Mouse (Mus musculus) forebrain, embryonic 12.5 days (tissue): ENCODE results near the gene Ptprq. TPM values are rescaled to one million over a fixed set of nuclear protein-coding genes. Genes with fewer than 3 reads are reported as not detected.
A peak's percentile ranks its signal among the peaks of the same experiment; 100 is the strongest.

Experiments used
- ATAC-seq: fragments of 200-750 bp; cut with Nextera tagmentation; 2 replicates; pipeline ENCODE4 v1.8.0; 2017; ENCODE audit warnings: moderate TSS enrichment; ENCODE audit not compliant: low FRiP score
- H3K27ac ChIP-seq: fragments of 300-500 bp; sonication (generic); 2 replicates; pipeline ENCODE4 v1.5.1; 2016; ENCODE audit warnings: mild to moderate bottlenecking
- H3K27me3 ChIP-seq: fragments of 300-500 bp; sonication (generic); 2 replicates; pipeline ENCODE4 v1.6.1; 2016; ENCODE audit warnings: mild to moderate bottlenecking
- H3K36me3 ChIP-seq: fragments of 300-500 bp; sonication (generic); replicated peaks from 2 replicates; pipeline ENCODE4 v1.6.1; 2016; ENCODE audit warnings: mild to moderate bottlenecking
- H3K4me1 ChIP-seq: fragments of 300-500 bp; sonication (generic); 2 replicates; pipeline ENCODE4 v1.6.1; 2016
- H3K4me2 ChIP-seq: fragments of 300-500 bp; sonication (generic); 2 replicates; pipeline ENCODE4 v1.6.1; 2016; ENCODE audit warnings: mild to moderate bottlenecking, moderate library complexity
- H3K4me3 ChIP-seq: fragments of 300-500 bp; sonication (generic); replicated peaks from 2 replicates; pipeline ENCODE4 v1.5.1; 2016; ENCODE audit warnings: mild to moderate bottlenecking
- H3K9ac ChIP-seq: fragments of 300-500 bp; sonication (generic); 2 replicates; pipeline ENCODE4 v1.6.1; 2016; ENCODE audit warnings: mild to moderate bottlenecking
- H3K9me3 ChIP-seq: fragments of 300-500 bp; sonication (generic); 2 replicates; pipeline ENCODE4 v1.6.1; 2016
- WGBS: fragments of 180-500 bp; shearing (Covaris S2); methylation state at CpG from one replicate; pipeline ENCODE4 v1.1.7; 2016; 5-methylcytosine and 5-hydroxymethylcytosine counted together
- polyA plus RNA-seq: library from polyadenylated mRNA; unstranded; fragments of >200 nt; fragmentation: Nextera tagmentation; extraction: Ambion mirVana; gene quantifications from 2 replicates; pipeline ENCODE4 v1.2.1, GENCODE M21; 2016

The Ptprq gene
- 0.06 TPM in 1 of 2 replicates, not detected in the other for polyA plus RNA-seq

GRCm38 (mm10) chr10:107719806-107720205 lies at the start of gene Ptprq:
Ptprq (minus strand) TSS chr10:107720051.
- 38% methylated on average over 1 of the region's 1 CpGs for WGBS
- Histone ChIP-seq H3K27ac (no peak within 1 kb of the TSS), H3K9me3 (no peaks in the 10 kb centered on the region), H3K36me3 (no peaks in the 10 kb centered on the region), H3K9ac (no peak within 1 kb of the TSS), H3K4me3 (no peak within 1 kb of the TSS), H3K4me2 (no peak within 1 kb of the TSS), H3K27me3 (no peaks in the 10 kb centered on the region), H3K4me1 (no peaks in the 10 kb centered on the region)
- ATAC-seq, result no peak

DNA sequence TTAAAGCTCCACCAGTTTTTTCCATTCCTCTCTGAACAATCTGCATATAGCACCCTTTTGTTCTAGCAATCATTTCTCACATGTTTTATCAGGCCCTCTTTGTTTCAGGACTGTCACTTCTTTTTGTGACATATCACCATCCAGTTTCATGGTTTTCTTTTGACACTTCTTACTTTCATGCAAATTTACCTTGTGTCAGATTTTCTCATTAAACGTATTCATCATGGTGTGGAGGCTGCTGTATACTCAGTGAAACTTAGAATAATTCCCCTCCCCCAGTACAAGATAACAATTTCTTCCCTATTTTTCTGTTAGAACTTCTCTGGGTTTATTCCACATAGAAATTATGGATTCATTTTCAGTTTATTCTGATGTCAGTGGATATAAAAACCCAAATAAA lies 39.8 kb upstream of the Ptprq start:
- 65% methylated on average over 1 of the region's 1 CpGs for WGBS
- Histone ChIP-seq H3K9me3 (no peaks in the 10 kb centered on the region), H3K4me2 (no peak overlapping the region), H3K27me3 (no peaks in the 10 kb centered on the region), H3K9ac (no peak overlapping the region), H3K36me3 (no peaks in the 10 kb centered on the region), H3K27ac (no peak overlapping the region), H3K4me3 (no peak overlapping the region), H3K4me1 (no peaks in the 10 kb centered on the region)
- no peak for ATAC-seq

GRCm38 (mm10) chr10:107753471-107753870 lies 33.6 kb upstream of the Ptprq start:
- WGBS, result 97% methylated on average over 3 of the region's 3 CpGs
- no peak overlapping the region for H3K4me3 ChIP-seq
- H3K4me1 ChIP-seq, result peaks cover 13% of the 10 kb centered on the region
- H3K27ac ChIP-seq, result no peak overlapping the region
- no peaks in the 10 kb centered on the region for H3K27me3 ChIP-seq
- no peak overlapping the region for H3K9ac ChIP-seq
- H3K4me2 ChIP-seq, result no peak overlapping the region
- no peaks in the 10 kb centered on the region for H3K9me3 ChIP-seq
- H3K36me3 ChIP-seq, result no peaks in the 10 kb centered on the region
- no peak for ATAC-seq

DNA sequence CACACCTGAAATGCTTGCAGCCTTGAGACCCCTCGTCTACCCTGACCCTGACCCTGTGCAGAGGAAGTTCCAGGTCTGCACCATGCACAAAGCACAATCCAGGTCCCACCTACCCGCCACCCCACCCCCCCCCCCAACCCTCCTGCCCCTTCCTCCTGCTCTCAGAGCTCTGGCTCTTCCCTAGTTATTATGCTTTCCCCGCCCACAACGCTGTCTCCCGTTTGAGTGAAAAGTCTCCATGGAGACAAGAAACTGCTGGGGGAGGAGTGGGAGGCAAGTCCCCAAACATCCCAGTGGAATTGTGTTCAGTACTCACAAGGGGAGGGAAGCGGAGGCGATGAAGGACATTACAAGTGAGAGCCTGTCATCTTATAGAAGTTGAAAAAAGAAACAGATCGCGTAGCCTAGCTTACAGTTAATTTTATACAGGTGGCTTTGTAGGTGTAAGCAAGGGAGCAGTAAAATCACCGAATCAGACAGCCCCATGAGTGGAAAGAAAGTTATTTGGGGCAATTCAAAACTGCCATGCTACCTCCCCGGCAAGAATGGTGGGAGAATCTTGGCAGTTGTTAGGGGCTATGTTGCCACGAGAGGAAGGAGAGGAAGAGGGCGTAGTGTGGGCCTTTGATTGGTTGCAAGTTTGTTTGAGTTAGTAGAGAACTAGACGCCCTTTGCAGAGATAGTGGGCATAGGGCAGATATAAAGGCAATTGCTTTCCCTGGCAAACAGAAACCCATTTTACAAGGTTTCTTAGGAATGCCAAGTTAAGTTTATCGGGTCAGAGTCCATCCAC lies 32.7 kb upstream of the Ptprq start:
- peaks cover 13% of the 10 kb centered on the region for H3K4me1 ChIP-seq
- peak; percentile 87 for ATAC-seq
- H3K27me3 ChIP-seq, result no peaks in the 10 kb centered on the region
- peak overlapping the region; percentile 42 for H3K4me2 ChIP-seq
- H3K9me3 ChIP-seq, result no peaks in the 10 kb centered on the region
- peak overlapping the region; percentile 25 for H3K4me3 ChIP-seq
- no peak overlapping the region for H3K27ac ChIP-seq
- H3K9ac ChIP-seq, result no peak overlapping the region
- H3K36me3 ChIP-seq, result no peaks in the 10 kb centered on the region
- 27% methylated on average over 15 of the region's 15 CpGs for WGBS

- H3K36me3 ChIP-seq, result no peaks in the 10 kb centered on the region
- peak overlapping the region; percentile 25 for H3K4me3 ChIP-seq
- H3K4me1 ChIP-seq, result peaks cover 13% of the 10 kb centered on the region
- H3K27ac ChIP-seq, result no peak overlapping the region
- no peaks in the 10 kb centered on the region for H3K27me3 ChIP-seq
- no peaks in the 10 kb centered on the region for H3K9me3 ChIP-seq
- 33% methylated on average over 6 of the region's 6 CpGs for WGBS
- 0 out of 2 replicates have a peak, but pooled peaks have one; percentile 10 for ATAC-seq
- no peak overlapping the region for H3K9ac ChIP-seq
- H3K4me2 ChIP-seq, result peak overlapping the region; percentile 42
These were observed 32.1 kb upstream of the Ptprq start for GRCm38 (mm10) chr10:107751944-107752343.

DNA sequence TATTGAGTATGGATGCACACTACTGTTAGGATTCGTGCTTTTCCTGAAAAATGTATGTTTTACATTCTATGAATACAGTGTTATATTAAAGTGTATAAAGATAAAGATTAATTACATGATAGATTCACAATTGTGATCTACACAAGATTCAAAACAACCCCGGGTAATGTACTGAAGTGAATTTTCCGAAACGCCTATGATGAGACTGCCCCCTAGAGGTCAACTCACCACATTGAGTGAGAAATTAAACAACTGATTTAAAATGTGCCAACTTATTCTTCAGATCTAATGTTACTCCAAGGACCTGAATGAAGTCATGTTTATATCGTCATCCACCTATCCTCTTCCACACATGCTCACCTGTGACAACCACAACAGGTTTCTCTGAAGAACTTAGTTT lies 27.7 kb upstream of the Ptprq start:
- ATAC-seq, result no peak
- no peak overlapping the region for H3K4me3 ChIP-seq
- H3K9me3 ChIP-seq, result no peaks in the 10 kb centered on the region
- no peaks in the 10 kb centered on the region for H3K27me3 ChIP-seq
- peaks cover 10% of the 10 kb centered on the region for H3K4me1 ChIP-seq
- 17% methylated on average over 5 of the region's 5 CpGs for WGBS
- H3K27ac ChIP-seq, result no peak overlapping the region
- H3K4me2 ChIP-seq, result no peak overlapping the region
- no peak overlapping the region for H3K9ac ChIP-seq
- no peaks in the 10 kb centered on the region for H3K36me3 ChIP-seq

DNA sequence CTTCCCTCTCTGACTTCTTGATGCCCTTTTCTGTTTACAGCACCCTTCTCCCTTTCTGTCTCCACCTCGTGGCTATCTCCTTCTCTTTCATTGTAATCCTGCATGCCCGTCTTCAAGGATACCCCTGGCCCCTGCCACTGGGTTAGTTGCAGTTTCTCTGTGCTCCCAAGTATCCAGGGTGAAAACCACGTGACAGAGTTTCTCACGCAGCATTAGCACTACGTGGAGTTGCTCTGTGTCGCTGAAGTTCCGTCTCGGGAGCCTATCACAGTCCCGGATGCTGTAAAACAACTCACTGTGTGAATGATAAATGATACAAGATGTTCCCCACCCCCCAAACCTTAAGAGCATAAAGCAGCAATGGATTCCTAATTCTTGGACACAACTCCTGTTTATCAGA lies 26.9 kb upstream of the Ptprq start:
- H3K4me2 ChIP-seq, result no peak overlapping the region; the same call in 1 of the 2 replicates
- no peak overlapping the region for H3K9ac ChIP-seq
- H3K4me3 ChIP-seq, result no peak overlapping the region
- no peak for ATAC-seq
- WGBS, result 30% methylated on average over 9 of the region's 9 CpGs
- no peaks in the 10 kb centered on the region for H3K9me3 ChIP-seq
- no peaks in the 10 kb centered on the region for H3K27me3 ChIP-seq
- H3K36me3 ChIP-seq, result no peaks in the 10 kb centered on the region
- H3K4me1 ChIP-seq, result peaks cover 1% of the 10 kb centered on the region; the same call in 1 of the 2 replicates
- H3K27ac ChIP-seq, result no peak overlapping the region

DNA sequence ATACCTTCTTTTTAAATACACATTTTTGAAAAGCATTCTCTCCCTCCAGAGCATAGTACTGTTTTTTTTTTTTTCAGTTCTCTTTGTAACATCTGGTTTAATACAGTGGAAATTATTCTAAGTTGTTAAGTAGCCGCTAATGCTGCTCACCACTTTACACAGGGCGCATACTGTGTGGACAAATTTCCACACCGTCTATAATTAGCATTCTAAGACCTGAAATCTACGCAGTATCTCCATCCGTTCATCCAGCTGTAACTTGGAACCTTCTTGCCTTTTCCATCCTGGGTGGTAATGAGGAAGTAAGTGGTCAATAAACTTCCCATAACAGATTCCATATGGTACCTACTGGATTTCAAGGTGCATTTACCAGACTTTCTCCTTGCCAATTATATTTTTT lies 20.0 kb upstream of the Ptprq start:
- 83% methylated on average over 5 of the region's 5 CpGs for WGBS
- Histone ChIP-seq H3K9ac (no peak overlapping the region), H3K9me3 (no peaks in the 10 kb centered on the region), H3K27me3 (no peaks in the 10 kb centered on the region), H3K27ac (no peak overlapping the region), H3K36me3 (no peaks in the 10 kb centered on the region), H3K4me3 (no peak overlapping the region), H3K4me2 (no peak overlapping the region), H3K4me1 (no peaks in the 10 kb centered on the region)
- no peak for ATAC-seq

GRCm38 (mm10) chr10:107737743-107738142 lies 17.9 kb upstream of the Ptprq start:
- no peaks in the 10 kb centered on the region for H3K4me1 ChIP-seq
- no peak overlapping the region for H3K4me3 ChIP-seq
- no peak overlapping the region for H3K9ac ChIP-seq
- no peaks in the 10 kb centered on the region for H3K27me3 ChIP-seq
- H3K36me3 ChIP-seq, result no peaks in the 10 kb centered on the region
- no peak overlapping the region for H3K4me2 ChIP-seq
- H3K27ac ChIP-seq, result no peak overlapping the region
- WGBS, result 84% methylated on average over 6 of the region's 6 CpGs
- no peaks in the 10 kb centered on the region for H3K9me3 ChIP-seq
- ATAC-seq, result no peak

DNA sequence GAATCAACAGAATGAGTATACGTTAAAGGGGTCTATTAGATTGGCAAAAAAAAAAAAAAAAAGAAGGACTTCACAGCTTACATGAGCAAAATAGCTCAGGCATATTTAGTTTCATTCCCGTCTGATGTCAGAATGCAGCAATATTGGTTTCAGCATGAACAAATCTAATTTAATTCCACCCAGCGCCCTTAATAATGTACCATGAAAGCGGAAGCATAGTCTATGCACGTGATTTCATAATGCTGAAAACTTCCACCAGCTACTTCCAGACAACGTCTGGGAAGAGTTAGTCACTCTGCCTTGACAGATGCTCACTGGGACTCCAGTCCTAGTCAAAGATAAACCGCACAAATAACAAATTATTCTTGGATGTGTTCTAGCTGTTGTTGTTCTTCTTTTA lies 15.6 kb upstream of the Ptprq start:
- Histone ChIP-seq H3K27ac (no peak overlapping the region), H3K9ac (no peak overlapping the region), H3K27me3 (no peaks in the 10 kb centered on the region), H3K4me3 (no peak overlapping the region), H3K9me3 (no peaks in the 10 kb centered on the region), H3K4me1 (no peaks in the 10 kb centered on the region), H3K4me2 (no peak overlapping the region), H3K36me3 (no peaks in the 10 kb centered on the region)
- ATAC-seq, result no peak
- 84% methylated on average over 7 of the region's 7 CpGs for WGBS

GRCm38 (mm10) chr10:107734327-107734726 lies 14.5 kb upstream of the Ptprq start:
- no peak overlapping the region for H3K4me2 ChIP-seq
- no peak overlapping the region for H3K9ac ChIP-seq
- no peaks in the 10 kb centered on the region for H3K27me3 ChIP-seq
- H3K4me3 ChIP-seq, result no peak overlapping the region
- no peaks in the 10 kb centered on the region for H3K4me1 ChIP-seq
- H3K27ac ChIP-seq, result no peak overlapping the region
- H3K36me3 ChIP-seq, result no peaks in the 10 kb centered on the region
- no peaks in the 10 kb centered on the region for H3K9me3 ChIP-seq
- ATAC-seq, result no peak

DNA sequence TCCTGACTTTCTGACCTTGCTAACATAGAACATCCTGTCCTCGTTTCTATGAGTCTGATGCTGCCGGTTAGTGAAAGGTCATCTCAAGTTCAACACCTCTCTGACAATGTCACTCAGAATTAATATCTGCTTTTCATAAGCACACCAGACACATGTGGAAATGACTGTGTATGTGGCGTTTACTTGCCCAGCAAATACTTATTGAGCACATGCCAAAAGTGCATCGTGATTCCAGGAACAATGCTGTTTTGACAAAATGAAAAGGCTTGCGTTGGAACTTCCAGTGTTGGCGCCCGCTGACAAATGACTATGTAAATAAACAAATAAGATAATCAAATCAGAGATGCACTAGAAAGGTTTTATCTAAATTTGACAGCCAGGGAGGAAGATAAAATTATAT lies 5.8 kb upstream of the Ptprq start:
- H3K36me3 ChIP-seq, result no peaks in the 10 kb centered on the region
- WGBS, result 77% methylated on average over 7 of the region's 7 CpGs
- no peak overlapping the region for H3K4me3 ChIP-seq
- no peaks in the 10 kb centered on the region for H3K9me3 ChIP-seq
- no peak overlapping the region for H3K9ac ChIP-seq
- H3K4me1 ChIP-seq, result no peaks in the 10 kb centered on the region
- no peak overlapping the region for H3K4me2 ChIP-seq
- no peaks in the 10 kb centered on the region for H3K27me3 ChIP-seq
- ATAC-seq, result no peak
- no peak overlapping the region for H3K27ac ChIP-seq

DNA sequence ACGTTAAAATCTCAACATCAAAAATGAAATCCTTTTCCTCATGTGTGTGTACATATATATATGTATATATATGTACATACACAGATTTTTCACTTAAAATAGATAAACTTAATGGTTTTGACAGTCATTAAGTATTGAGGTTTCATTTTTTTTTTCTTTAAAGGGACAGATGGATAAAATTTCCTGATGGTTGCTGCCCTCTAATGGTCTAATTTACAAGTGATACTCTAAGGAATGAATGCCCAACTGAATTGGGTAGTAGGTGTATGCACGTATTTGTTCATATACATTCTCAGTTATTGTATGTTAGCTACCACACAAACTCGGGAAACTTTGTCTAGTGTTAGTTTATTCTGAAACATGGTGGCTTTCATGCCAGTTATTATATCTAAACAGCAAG lies 15.4 kb downstream of the Ptprq start:
- Histone ChIP-seq H3K9ac (no peak overlapping the region), H3K27me3 (no peaks in the 10 kb centered on the region), H3K36me3 (no peaks in the 10 kb centered on the region), H3K4me2 (no peak overlapping the region), H3K4me1 (no peaks in the 10 kb centered on the region), H3K27ac (no peak overlapping the region), H3K9me3 (no peaks in the 10 kb centered on the region), H3K4me3 (no peak overlapping the region)
- 50% methylated on average over 3 of the region's 3 CpGs for WGBS
- no peak for ATAC-seq
